Comparison of ENCODE assay signal across 20 mouse cellular contexts in genomic region chr11:16623694-16624093, GRCm38 (mm10).
DNase-seq lines count a peak whose midpoint lies in the region; ATAC-seq and TF ChIP-seq lines count a peak whose summit lies in the region.
"Had no signal": no experiment of that assay in that cellular context is flagged by ENCODE, and none has a peak within 500 bp of the region (broad histone marks: within the 10 kb centered on the region; RNA-seq: fewer than 3 reads in every experiment).

No protein-coding gene starts in this region.

- no peak overlapping the region for H3K27ac ChIP-seq in intestine, postnatal 0 days (ENCODE audit: low read depth, low read length)
- no peak overlapping the region for H3K27ac ChIP-seq in intestine, embryonic 15.5 days
- H3K27ac ChIP-seq in lung, postnatal 0 days (ENCODE audit: low read length): no peak overlapping the region
- H3K27ac ChIP-seq in limb, embryonic 10.5 days: no peak overlapping the region
- H3K27ac ChIP-seq: embryonic facial prominence, embryonic 13.5 days; forebrain, embryonic 13.5 days; heart, embryonic 13.5 days; hindbrain, embryonic 15.5 days had no signal

- H3K27me3 ChIP-seq in intestine, postnatal 0 days (replicated peaks; ENCODE audit: control insufficient read depth, insufficient read depth, low read length): no peaks in the 10 kb centered on the region
- no peaks in the 10 kb centered on the region for H3K27me3 ChIP-seq in intestine, embryonic 15.5 days (replicated peaks)
- H3K27me3 ChIP-seq in lung, postnatal 0 days (replicated peaks; ENCODE audit: insufficient read depth, low read length): no peaks in the 10 kb centered on the region
- no peaks in the 10 kb centered on the region for H3K27me3 ChIP-seq in limb, embryonic 10.5 days (ENCODE audit: low read depth, poor library complexity, severe bottlenecking)
- H3K27me3 ChIP-seq: embryonic facial prominence, embryonic 13.5 days; forebrain, embryonic 13.5 days; heart, embryonic 13.5 days; hindbrain, embryonic 15.5 days had no signal

- peak; percentile 27 for TF ChIP-seq CTCF in intestine, postnatal 0 days (IDR thresholded peaks at IDR 0.05; ENCODE audit: low read depth)
- peak; percentile 10; the same call in 1 of the 2 replicates for TF ChIP-seq CTCF in lung, postnatal 0 days (IDR thresholded peaks at IDR 0.05)

- no peaks in the 10 kb centered on the region for H3K9me3 ChIP-seq in intestine, postnatal 0 days (ENCODE audit: control insufficient read depth)
- H3K9me3 ChIP-seq in intestine, embryonic 15.5 days: no peaks in the 10 kb centered on the region
- no peaks in the 10 kb centered on the region for H3K9me3 ChIP-seq in lung, postnatal 0 days (ENCODE audit: low read length)
- no peaks in the 10 kb centered on the region for H3K9me3 ChIP-seq in limb, embryonic 10.5 days (replicated peaks)
- H3K9me3 ChIP-seq: embryonic facial prominence, embryonic 13.5 days; forebrain, embryonic 13.5 days; G1E; heart, embryonic 13.5 days; hindbrain, embryonic 15.5 days had no signal

- 67% methylated on average over 2 of the region's 2 CpGs for WGBS in intestine, postnatal 0 days
- 69% methylated on average over 2 of the region's 2 CpGs for WGBS in intestine, embryonic 15.5 days
- 49% methylated on average over 2 of the region's 2 CpGs for WGBS in lung, postnatal 0 days
- 77% methylated on average over 2 of the region's 2 CpGs for WGBS in limb, embryonic 10.5 days

- ATAC-seq in intestine, postnatal 0 days: no peak
- no peak for ATAC-seq in intestine, embryonic 15.5 days
- ATAC-seq in lung, postnatal 0 days: no peak
- ATAC-seq in granulocyte monocyte progenitor cell, adult 5-6 weeks (replicated peaks; ENCODE audit: poor library complexity, severe bottlenecking): peak; percentile 50; the same call in 1 of the 2 replicates
- ATAC-seq: forebrain, embryonic 13.5 days; forebrain, postnatal 0 days had no signal

- TF ChIP-seq EP300 in lung, postnatal 0 days (IDR thresholded peaks at IDR 0.05): no peak

- H3K4me1 ChIP-seq in intestine, postnatal 0 days (replicated peaks; ENCODE audit: control insufficient read depth, insufficient read depth, low read length): no peaks in the 10 kb centered on the region
- no peaks in the 10 kb centered on the region for H3K4me1 ChIP-seq in intestine, embryonic 15.5 days (replicated peaks)
- no peaks in the 10 kb centered on the region for H3K4me1 ChIP-seq in lung, postnatal 0 days (ENCODE audit: insufficient read depth, low read depth, low read length)
- no peaks in the 10 kb centered on the region for H3K4me1 ChIP-seq in limb, embryonic 10.5 days
- H3K4me1 ChIP-seq: embryonic facial prominence, embryonic 13.5 days; heart, embryonic 13.5 days; hindbrain, embryonic 15.5 days had no signal

- H3K4me3 ChIP-seq in intestine, postnatal 0 days (ENCODE audit: low read depth, low read length): no peak overlapping the region
- H3K4me3 ChIP-seq in intestine, embryonic 15.5 days (replicated peaks): no peak overlapping the region
- no peak overlapping the region for H3K4me3 ChIP-seq in lung, postnatal 0 days (ENCODE audit: low read depth, low read length)
- no peak overlapping the region for H3K4me3 ChIP-seq in limb, embryonic 10.5 days
- H3K4me3 ChIP-seq: embryonic facial prominence, embryonic 13.5 days; forebrain, embryonic 13.5 days; heart, embryonic 13.5 days; hindbrain, embryonic 15.5 days had no signal

- H3K9ac ChIP-seq in intestine, postnatal 0 days (ENCODE audit: low read depth, low read length): no peak overlapping the region
- H3K9ac ChIP-seq in intestine, embryonic 15.5 days: no peak overlapping the region
- no peak overlapping the region for H3K9ac ChIP-seq in lung, postnatal 0 days (replicated peaks; ENCODE audit: low read depth)
- H3K9ac ChIP-seq: embryonic facial prominence, embryonic 13.5 days; forebrain, embryonic 13.5 days; forebrain, postnatal 0 days; heart, embryonic 13.5 days; hindbrain, embryonic 15.5 days had no signal

- no peak overlapping the region for H3K4me2 ChIP-seq in intestine, postnatal 0 days (replicated peaks; ENCODE audit: low read depth)
- no peak overlapping the region for H3K4me2 ChIP-seq in intestine, embryonic 15.5 days (replicated peaks)
- H3K4me2 ChIP-seq in lung, postnatal 0 days (replicated peaks; ENCODE audit: low read depth, low read length): no peak overlapping the region
- H3K4me2 ChIP-seq: embryonic facial prominence, embryonic 13.5 days; forebrain, embryonic 13.5 days; heart, embryonic 13.5 days; hindbrain, embryonic 15.5 days had no signal

- H3K36me3 ChIP-seq in intestine, postnatal 0 days (ENCODE audit: control insufficient read depth, insufficient read depth): no peaks in the 10 kb centered on the region
- no peaks in the 10 kb centered on the region for H3K36me3 ChIP-seq in intestine, embryonic 15.5 days
- H3K36me3 ChIP-seq in lung, postnatal 0 days (ENCODE audit: insufficient read depth, low read length): no peaks in the 10 kb centered on the region
- H3K36me3 ChIP-seq in limb, embryonic 10.5 days: no peaks in the 10 kb centered on the region
- H3K36me3 ChIP-seq: embryonic facial prominence, embryonic 13.5 days; G1E; heart, embryonic 13.5 days; hindbrain, embryonic 15.5 days had no signal

- no peak for DNase-seq in lung, postnatal 0 days (ENCODE audit: low spot score)
- no peak for DNase-seq in lung, adult 18-20 months
- no peak for DNase-seq in adrenal gland, postnatal 36 days
- DNase-seq in right cerebral cortex, postnatal 36 days (ENCODE audit: low spot score in 2 of 2): no peak
- no peak for DNase-seq in limb, embryonic 10.5 days (ENCODE audit: low spot score)
- DNase-seq: adrenal gland, postnatal 10 days; cerebellum, adult 11-12 months; cerebellum, adult 9-10 months; cerebellum, postnatal 25 days; forebrain, postnatal 0 days; gastrocnemius, postnatal 14 days; heart, postnatal 36 days had no signal
